Mouse (Mus musculus): ENCODE data around the gene Slc13a3.
"Not testable (repeated sequence)": the region's sequence is repeated elsewhere in the genome, so short reads cannot be mapped to it uniquely, and the experiment has no call there.

Slc13a3 gene

DNA sequence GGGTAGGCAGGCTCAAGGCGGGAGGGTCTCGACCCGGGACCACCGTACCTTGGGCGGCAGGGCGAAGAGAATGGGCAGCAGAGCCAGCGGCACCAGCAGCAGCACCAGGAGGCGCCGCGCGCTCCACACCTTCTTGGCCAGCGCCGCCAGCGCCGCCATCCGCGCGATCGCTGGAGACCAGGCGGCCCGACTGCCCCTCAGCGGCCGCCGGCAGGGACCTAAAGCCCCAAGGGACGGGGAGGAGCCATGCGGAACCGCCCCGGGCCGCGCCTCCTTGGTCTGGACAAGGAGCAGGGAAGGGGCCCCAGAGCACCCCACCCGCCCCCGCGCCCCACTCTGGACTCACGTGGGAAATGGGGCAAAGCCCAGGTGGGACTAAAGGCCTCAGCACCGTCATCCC, at the start of gene Slc13a3:
Gene Slc13a3 (minus strand): TSS at position 228 of the 400 bp plus-strand sequence.
- no peak for DNase-seq (ENCODE audit: low read depth in 1 of 2, low spot score in 2 of 2)

DNA sequence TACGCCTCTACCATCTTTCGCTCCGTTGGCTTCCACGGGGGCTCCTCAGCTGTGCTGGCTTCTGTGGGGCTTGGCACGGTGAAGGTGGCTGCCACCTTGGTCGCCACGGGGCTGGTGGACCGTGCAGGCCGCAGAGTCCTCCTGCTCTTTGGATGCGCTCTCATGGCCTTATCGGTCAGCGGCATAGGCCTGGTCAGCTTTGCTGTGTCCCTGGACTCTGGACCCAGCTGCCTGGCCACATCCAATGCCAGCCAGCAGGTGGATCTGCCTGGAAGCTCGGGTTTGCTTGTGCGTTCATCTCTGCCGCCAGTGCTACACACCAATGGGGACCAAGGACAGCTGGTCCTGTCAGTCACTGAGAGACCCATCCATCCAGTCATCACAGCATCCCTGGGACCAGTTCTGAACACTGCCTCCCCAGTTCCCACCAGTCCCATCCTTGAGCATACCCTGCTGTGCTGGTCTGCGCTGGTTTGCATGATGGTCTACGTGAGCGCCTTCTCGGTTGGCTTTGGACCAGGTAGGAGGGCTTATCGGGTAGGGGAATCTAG, 42.2 kb upstream of the Slc13a3 start:
- DNase-seq (ENCODE audit: low read depth in 1 of 2, low spot score in 2 of 2): no peak

DNA sequence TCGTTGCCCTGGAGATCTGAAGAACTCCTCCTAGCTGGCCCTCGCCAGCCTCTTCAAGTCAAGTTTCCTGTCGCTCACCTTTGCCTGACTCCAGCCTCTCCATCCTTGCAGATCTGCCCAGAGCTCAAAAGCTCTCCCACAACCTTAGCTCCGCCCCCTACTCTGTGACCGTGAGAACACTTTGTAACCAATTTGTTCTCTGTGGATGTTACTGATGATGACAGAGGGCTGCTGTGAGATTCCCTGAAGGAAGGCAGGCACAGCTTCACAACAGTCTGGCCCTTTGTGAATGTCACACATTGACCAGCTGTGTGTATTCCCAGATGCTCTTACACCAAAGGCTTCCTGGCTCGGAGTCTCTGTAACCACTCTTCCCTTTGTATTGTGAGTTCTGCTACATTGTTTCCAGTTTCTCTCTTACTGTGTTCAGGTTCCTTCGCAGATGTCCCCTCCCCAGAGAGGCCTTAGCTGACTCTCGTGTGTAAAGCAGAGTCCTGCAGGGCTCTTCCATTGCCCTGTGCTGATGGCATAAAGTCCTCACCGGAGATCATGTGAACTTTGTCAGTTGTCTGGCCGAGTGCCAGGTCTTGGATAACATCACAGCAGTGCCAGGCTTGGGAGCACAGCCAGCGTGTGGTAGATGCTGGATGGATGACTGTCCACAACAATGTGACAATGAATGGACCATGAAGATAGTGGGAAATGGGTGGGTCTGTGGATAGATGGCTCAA, 40.0 kb upstream of the Slc13a3 start:
- DNase-seq (ENCODE audit: low read depth in 1 of 2, low spot score in 2 of 2): no peak

DNA sequence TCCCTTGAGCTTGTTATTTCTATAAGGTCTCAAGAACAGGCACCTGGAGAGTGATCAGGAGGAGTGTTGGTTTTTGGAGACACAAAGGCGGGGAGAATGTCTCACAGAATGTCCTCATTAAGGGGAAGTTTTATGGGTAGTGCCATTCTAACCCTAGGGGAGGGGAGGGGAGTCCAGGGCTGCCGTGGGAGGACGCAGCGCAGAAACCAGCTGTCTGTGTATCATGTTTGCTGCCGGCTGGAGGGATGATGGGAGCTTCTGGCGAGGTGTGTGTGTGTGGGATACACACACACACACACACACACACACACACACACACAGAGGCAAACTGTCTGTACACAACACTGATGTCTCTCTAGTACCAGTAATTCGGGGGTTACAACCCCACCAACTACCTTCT, 39.4 kb upstream of the Slc13a3 start:
- no peak for DNase-seq (ENCODE audit: low read depth in 1 of 2, low spot score in 2 of 2)

DNA sequence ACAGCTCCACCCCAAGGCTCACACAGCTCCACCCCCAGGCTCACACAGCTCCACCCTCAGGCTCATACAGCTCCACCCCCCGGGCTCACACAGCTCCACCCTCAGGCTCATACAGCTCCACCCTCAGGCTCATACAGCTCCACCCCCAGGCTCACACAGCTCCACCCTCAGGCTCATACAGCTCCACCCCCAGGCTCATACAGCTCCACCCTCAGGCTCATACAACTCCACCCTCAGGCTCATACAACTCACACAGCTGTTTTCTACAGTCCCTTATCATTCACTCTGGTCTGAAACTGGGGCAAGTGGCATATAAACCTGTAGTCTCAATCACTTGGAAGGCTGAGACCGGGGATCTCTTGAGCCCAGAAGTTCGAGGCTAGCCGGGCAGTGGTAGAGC, 38.5 kb upstream of the Slc13a3 start:
- not testable (repeated sequence) for DNase-seq (ENCODE audit: low read depth in 1 of 2, low spot score in 2 of 2)

DNA sequence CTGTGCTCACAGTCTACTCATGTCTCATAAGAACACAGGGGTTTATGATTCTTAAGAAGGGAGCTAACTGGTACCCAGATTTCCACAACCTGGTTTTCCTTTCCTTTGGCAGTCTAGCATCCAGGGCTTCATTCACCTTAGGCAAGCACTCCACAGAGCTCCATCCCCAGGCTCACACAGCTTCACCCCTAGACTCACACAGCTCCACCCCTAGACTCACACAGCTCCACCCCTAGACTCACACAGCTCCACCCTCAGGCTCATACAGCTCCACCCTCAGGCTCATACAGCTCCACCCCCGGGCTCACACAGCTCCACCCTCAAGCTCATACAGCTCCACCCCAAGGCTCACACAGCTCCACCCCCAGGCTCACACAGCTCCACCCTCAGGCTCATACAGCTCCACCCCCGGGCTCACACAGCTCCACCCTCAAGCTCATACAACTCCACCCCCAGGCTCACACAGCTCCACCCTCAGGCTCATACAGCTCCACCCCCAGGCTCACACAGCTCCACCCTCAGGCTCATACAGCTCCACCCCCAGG, 38.0 kb upstream of the Slc13a3 start:
- not testable (repeated sequence) for DNase-seq (ENCODE audit: low read depth in 1 of 2, low spot score in 2 of 2)

DNA sequence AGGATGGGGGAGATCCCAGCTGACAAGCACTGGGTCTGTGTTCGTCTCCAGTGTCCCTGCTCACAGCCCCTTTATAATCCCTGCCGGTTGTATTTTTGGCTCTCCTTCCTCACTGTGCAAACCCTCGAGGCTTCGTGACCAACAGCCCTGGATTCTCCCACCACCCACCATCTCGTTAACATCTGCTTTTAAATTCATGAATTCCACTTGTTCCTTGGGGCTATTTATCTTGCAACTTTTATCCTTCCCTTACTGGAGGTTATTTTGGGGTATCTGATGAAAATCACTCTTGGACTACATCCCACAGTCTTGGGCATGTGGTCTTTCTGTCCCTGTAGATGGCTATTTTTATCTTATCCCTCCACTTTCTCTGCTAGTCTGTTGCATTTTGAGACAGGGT, 37.4 kb upstream of the Slc13a3 start:
- DNase-seq (ENCODE audit: low read depth in 1 of 2, low spot score in 2 of 2): no peak

DNA sequence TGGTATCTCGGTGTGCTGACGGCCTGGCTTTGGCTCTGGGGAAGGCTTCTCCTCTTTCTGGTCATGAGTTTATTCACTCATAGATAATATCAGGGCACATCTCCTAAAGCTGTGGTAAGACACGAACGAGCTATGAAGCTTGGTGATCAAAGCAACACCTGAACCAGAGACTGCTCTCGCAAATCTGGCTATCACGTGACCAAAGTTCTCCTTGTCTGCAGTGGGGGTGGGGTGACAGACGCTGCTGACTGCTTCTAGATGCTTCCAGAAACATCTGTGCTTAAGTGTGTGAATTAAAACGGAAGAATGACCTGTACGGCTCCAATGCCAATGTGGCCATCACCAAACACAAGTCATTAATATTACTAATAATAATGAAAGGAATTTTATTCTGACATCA, 36.7 kb upstream of the Slc13a3 start:
- DNase-seq (ENCODE audit: low read depth in 1 of 2, low spot score in 2 of 2): no peak

DNA sequence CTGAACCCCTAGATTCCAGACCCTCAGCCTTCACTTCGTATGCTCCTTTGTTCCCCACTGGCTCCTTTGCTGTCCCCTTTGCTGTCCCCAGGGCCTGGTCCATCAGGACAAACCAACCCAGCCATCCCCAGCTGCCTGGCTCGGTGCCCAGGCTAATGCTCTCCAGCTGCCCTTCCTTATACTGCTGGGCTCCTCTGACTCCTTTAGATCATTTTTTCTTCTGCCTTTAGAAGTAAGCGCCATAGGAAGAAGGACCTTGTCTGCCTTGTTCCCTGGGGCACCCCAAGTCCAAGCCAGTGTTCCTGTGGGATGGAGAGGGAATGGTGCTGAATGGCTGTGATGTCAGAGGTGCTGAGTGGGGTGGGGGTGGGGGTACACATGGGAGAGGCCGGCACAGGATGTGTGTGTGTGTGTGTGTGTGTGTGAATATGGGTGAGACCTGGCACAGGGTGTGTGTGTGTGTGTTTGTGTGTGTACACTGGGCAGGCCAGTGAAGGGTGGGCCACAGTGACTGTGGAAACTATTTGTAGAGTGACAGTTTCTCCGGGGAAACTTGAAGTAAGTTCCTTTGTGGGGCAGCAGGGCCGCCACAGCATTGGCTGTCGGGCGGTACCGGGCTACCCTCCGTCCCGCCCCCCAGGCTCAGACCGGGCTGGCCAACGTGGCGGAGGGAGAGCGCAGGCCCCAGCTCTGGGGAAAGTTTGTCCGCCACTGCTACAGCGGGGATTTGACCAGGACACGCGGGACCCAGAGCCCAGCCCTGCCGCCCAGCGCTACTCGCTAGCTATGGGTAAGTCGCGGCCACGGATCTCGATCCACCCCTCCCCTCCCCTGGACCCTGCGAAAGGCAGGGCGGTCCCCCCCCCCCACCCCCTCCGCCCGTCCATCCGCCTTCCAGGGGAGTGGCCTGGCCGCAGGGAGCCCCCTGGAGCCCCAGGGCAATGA, 30.5 kb upstream of the Slc13a3 start, which contains the start of gene Slc2a10:
Gene Slc2a10 (plus strand): TSS at position 529 of the 945 bp plus-strand sequence.
- DNase-seq (ENCODE audit: low read depth in 1 of 2, low spot score in 2 of 2): no peak

DNA sequence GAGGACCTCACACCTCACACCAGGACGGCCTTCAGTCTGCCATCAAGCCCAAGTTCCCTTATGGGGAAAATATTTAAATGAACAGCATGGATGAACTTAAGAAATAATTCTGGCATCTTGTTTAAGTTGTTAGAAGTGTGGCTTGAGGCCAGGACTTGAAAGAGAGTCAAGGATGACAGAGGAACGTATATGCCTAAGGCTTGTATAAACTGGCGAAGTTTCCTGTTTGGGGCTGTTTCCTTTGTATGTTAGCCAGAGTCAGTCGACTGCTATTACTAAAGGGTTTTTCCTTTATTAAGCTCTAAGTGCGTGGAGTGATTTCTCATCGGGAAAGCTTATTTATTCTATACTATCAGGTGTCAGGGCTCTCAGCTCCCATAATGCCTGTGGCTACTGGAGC, 25.8 kb upstream of the Slc13a3 start:
- DNase-seq (ENCODE audit: low read depth in 1 of 2, low spot score in 2 of 2): no peak

DNA sequence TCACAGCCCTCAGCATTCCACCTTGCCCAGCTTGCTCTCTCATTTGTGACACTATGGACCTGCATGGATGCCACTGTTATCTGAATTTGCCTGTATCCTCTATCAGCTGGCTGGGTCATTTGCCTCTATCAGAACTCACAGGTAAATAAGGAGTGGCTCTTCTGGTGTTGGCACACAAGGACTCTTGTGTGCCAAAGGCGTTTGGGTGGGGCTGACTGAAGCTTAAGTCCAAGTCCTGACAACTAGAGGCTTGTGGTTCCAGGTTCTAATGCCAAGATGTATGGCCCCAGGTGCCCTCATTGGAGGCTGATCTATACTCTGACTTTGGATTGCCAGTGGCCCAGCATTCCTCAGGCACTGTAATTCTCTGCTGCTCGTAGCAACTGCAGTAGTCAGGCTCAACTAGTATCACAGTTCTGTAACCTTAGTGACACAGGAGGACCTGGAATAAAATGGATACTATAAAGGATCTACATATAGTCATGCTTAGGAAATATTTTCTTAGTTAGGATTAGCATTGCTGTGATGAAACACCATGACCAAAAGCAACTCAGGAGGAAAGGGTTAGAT, 24.8 kb upstream of the Slc13a3 start:
- no peak for DNase-seq (ENCODE audit: low read depth in 1 of 2, low spot score in 2 of 2)

DNA sequence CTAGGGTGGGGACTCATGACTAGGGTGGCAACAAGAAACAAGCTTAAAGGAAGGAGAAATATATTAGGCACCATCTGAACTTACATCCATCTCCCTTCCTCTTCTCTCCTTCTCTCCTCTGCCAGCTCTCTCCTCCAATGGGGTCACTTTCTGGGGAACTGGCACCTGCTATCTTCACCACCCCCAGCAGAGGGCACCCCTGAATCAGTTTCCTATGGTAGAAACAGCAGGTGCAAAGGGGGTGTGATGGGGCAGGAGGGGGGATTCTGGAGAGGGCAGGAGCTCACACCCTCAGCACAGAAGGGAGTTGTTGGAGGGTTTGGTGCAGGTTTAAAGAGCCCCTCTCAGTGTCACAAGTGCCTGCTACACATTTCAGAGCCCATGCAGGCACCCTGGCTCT, 23.2 kb upstream of the Slc13a3 start:
- no peak for DNase-seq (ENCODE audit: low read depth in 1 of 2, low spot score in 2 of 2)

DNA sequence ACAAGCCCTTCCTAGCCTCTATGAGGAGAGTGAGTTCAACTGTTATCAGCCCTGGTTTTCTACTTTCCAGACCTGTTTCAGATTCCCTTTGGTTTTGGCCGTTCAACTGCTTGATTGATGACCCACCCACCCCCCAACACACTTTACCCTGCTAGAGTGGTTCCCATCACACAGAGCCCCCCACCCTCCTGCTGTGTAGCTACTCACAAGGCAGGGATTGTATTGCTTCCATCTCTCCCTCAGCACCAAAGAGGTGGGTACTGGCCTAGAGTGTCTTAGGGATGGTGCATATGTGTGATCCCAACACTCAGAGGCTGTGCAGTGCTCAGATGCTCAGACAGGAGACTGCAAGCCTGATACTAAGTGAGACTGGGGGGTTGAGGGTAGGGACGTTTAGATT, 21.5 kb upstream of the Slc13a3 start:
- DNase-seq (ENCODE audit: low read depth in 1 of 2, low spot score in 2 of 2): no peak

DNA sequence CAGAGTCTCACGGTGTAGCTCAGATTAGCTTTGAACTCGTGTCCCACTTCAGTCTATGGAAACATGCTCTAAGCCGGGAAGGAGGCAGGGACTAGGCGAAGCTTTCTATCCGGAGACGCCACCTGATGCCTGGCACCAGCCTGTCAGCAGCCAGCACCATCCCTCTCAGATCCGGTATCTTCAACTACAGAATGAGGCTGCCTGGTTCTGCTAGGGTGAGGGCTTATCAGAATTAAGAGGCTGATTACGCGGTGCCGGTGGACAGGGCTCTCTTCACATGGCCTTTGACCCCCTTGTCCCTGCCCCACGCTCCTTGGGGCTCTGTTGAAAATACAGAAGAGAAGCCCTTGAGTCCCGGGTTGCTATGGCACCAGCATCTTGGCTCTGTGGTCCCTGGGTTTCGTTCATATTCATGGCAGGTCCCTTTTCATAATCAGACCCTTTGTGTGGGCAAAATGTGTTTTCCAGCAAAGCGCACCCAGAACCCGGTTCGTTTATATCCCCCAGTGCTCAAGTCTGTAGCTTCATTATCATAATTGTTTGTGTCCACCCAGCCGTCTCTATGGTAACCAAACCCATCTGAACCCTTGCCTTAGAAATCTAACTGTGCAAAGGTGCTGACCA, 20.7 kb upstream of the Slc13a3 start:
- DNase-seq (ENCODE audit: low read depth in 1 of 2, low spot score in 2 of 2): no peak

DNA sequence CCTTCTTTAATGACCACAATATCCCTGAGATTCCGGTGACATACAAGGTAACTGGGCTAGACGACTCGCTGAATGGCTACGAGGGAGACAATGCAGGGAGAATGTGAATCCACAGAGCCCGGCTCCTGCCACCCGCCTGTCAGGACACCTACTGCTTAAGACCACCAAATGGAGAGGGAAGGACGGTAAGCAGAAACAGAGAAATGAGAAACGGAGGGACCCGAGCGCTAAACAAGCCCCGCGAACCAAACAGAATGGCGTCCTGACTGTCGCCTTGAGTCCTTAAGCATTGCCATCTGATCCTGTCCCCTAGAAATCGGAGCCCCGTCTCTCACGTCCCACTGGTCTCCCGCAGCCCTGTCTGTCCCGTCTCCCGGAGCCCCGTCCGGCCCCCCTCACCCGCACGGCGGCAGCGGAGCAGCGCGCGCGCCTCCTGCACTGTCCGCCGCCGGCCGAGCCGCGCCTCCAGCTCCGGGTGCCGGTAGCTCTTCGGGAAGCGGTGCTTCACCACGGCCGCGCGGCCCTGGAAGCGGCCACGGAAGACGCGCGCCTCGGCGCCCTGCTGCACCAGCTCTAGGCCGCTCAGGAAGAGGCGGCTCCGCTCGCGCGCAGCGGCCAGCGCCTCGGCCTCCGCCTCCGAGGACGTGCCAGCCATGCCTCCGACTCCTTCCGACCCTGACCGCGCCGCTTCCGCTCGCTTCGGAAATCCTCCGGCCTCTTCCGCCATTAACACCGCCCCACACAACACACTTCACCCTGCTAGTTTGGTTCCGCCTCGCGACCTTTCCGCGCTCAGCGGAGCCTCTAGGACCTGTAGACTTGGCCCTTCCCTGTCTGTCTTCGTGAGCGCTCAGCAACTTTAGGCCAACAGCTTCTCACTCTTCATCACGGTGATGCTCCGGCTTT, 19.9 kb upstream of the Slc13a3 start, which contains the start of gene Trp53rka:
Gene Trp53rka (minus strand): TSS at position 677 of the 906 bp plus-strand sequence.
- DNase-seq (ENCODE audit: low read depth in 1 of 2, low spot score in 2 of 2): peak; percentile 18 to 65

DNA sequence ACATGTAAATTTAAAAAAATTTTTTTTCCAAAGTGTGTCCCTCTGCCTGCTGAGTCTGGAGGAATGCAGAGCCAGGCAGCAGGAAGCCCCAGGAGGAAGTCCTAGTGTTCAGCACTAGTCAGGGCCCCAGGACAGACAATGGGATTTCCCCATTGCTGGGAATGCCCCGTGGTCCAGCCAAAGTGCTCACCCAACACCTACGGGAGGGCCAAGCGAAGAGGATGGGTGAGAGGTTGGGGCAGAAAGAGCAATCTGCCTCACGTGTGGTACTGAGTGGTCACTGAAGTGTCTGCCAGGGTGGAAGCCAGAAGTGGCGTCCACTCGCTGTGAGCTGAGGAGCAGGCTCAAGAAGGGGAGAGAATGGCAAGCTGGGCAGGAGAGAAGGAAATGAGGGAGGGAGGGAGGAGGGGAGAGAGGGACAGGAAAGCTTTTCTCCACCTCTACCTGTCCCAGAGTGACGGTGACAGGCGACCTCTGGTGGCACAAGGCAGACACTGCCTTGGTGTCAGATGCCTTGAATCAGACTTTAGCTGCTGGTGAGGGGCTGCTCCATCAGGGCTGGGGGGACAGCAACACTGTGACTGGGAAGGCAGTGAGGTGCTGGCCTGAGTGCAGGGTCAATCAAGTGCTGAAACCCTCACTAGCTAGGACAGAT, 14.0 kb upstream of the Slc13a3 start:
- no peak for DNase-seq (ENCODE audit: low read depth in 1 of 2, low spot score in 2 of 2)

DNA sequence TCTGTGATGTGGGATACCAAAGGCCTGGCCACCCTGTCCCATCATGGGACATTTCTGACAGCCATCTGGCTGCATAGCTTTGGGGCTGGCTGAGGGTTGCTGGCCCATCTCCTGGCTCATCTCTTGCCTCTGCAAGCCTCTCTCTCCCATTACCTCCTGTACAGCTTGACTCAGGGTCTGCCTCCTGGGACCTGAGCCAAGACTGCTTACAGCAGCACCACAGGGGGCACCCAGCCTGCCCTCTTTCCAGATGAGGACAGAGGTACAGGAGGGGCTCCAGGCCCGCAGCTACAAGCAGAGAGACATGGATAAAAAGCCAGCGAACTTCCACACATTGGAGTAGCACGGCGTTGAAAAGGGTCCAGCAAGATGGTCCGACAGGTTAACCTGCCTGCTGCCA, 13.4 kb upstream of the Slc13a3 start:
- DNase-seq (ENCODE audit: low read depth in 1 of 2, low spot score in 2 of 2): no peak

DNA sequence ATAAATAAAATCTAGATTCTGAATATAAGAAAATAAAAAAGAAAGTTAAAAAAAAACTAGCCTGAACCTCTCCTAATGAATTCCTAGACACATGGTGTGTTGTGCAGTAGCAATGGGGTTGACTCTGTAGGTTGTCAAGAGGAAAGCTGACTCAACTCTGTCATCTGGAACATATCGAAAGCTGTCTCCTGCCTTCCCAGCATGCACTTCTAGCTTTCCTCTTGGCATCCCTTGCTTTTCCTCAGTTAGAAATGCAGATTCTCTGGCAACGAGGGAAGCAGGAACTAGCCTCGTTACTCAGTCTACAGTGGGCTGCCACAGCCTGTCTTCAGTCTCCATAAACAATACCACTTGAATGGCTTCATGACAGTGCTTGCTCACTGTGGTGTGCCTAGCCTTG, 12.8 kb upstream of the Slc13a3 start:
- no peak for DNase-seq (ENCODE audit: low read depth in 1 of 2, low spot score in 2 of 2)

DNA sequence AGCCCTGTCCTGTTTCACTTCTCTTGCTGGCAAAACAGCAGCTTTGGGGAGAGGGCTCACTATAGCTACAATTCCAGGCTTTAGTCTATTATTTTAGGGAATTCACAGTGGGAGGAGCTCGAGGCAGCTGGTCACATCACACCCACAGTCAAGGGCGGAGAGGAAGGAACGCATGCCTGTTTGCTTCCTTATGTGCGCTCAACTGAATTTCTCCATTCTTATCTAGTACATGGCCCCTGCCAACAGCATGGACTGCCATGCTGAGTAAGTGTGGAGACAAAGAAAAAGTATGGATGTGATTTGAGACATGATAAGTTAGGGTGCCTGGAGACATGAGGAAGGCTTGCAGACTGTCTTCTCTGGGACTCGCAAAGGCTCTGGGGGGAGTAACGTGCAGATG, 11.1 kb upstream of the Slc13a3 start:
- DNase-seq (ENCODE audit: low read depth in 1 of 2, low spot score in 2 of 2): no peak
